Mouse (Mus musculus) limb, embryonic 14.5 days (tissue): ENCODE results near the gene Lgi1. TPM values are rescaled to one million over a fixed set of nuclear protein-coding genes. Genes with fewer than 3 reads are reported as not detected.

Experiments used
- ATAC-seq: fragments of 200-750 bp; cut with Nextera tagmentation; 2 replicates; pipeline ENCODE4 v1.8.0; 2017; ENCODE audit warnings: low read depth, moderate number of reproducible peaks, moderate TSS enrichment; ENCODE audit not compliant: low FRiP score
- DNase-seq: peaks from one replicate; pipeline ENCODE4 v3.0.0-alpha.2; 2015; ENCODE audit warnings: low spot score
- H3K27ac ChIP-seq: fragments of 300-500 bp; sonication (generic); replicated peaks from 2 replicates; pipeline ENCODE4 v1.5.1; 2014; ENCODE audit warnings: low read depth, mild to moderate bottlenecking, low read length, moderate library complexity, mixed read lengths
- H3K27me3 ChIP-seq: fragments of 300-500 bp; sonication (generic); 2 replicates; pipeline ENCODE4 v1.6.1; 2014; ENCODE audit warnings: low read length, mixed read lengths; ENCODE audit not compliant: control insufficient read depth, insufficient read depth
- H3K36me3 ChIP-seq: fragments of 300-500 bp; sonication (generic); 2 replicates; pipeline ENCODE4 v1.6.1; 2014; ENCODE audit warnings: mild to moderate bottlenecking, low read length, moderate library complexity, mixed read lengths; ENCODE audit not compliant: control insufficient read depth, insufficient read depth
- H3K4me1 ChIP-seq: fragments of 300-500 bp; sonication (generic); 2 replicates; pipeline ENCODE4 v1.6.1; 2014; ENCODE audit warnings: antibody characterized with exemption, low read length, mixed read lengths; ENCODE audit not compliant: control insufficient read depth, insufficient read depth
- H3K4me2 ChIP-seq: fragments of 300-500 bp; sonication (generic); replicated peaks from 2 replicates; pipeline ENCODE4 v1.6.1; 2014; ENCODE audit warnings: low read depth, mild to moderate bottlenecking, low read length, moderate library complexity; ENCODE audit not compliant: severe bottlenecking
- H3K4me3 ChIP-seq: fragments of 300-500 bp; sonication (generic); replicated peaks from 2 replicates; pipeline ENCODE4 v1.5.1; 2014; ENCODE audit warnings: low read length
- H3K9ac ChIP-seq: fragments of 300-500 bp; sonication (generic); 2 replicates; pipeline ENCODE4 v1.6.1; 2014; ENCODE audit warnings: mild to moderate bottlenecking, low read depth, low read length, moderate library complexity; ENCODE audit not compliant: severe bottlenecking
- H3K9me3 ChIP-seq: fragments of 300-500 bp; sonication (generic); 2 replicates; pipeline ENCODE4 v1.6.1; 2016; ENCODE audit warnings: low read length; ENCODE audit not compliant: control insufficient read depth
- POLR2A ChIP-seq: fragments of 200-500 bp; IDR thresholded peaks from 2 replicates; pipeline ENCODE4 v1.8.0; 2012; ENCODE audit warnings: inconsistent platforms, mild to moderate bottlenecking, moderate library complexity, borderline replicate concordance; ENCODE audit not compliant: insufficient read depth, insufficient read length; ENCODE audit errors: extremely low read depth
- WGBS: fragments of 180-500 bp; shearing (Covaris S2); extraction: QIAGEN DNeasy Blood & Tissue Kit; methylation state at CpG from one replicate; pipeline ENCODE4 v1.1.7; 2014; 5-methylcytosine and 5-hydroxymethylcytosine counted together
- polyA plus RNA-seq, 2 experiments: library from polyadenylated mRNA; depleted of rRNA in 1 of 2; stranded (reverse) in 1 of 2; unstranded in 1 of 2; fragments of >200 nt; fragmentation: Nextera tagmentation in 1 of 2; extraction: Ambion mirVana in 1 of 2; gene quantifications; 2 replicates each; pipeline versions ENCODE4 v1.2.1 to v1.2.3; 2012 to 2014

The Lgi1 gene
- polyA plus RNA-seq, 2 experiments = 2.3 to 3.3 TPM

DNA sequence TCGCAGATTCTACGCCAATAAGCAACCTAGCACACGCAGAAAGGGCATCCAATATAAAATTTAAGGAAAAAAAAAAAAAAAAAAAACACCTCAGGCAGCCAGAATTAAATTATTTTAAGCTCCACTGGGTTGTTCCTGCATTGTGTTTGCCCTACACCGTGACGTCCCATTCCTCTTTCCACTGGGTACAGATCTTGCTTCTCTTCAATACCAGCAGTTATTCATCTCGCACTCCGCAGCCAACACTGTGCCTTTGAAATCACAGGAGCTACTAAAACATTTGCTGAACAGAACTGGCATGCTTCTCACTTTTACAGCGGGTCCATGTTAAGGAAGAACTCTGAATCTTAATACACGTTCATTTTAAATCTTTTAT lies 39.7 kb upstream of the Lgi1 start:
- Histone ChIP-seq H3K27me3 (no peaks in the 10 kb centered on the region), H3K9me3 (no peaks in the 10 kb centered on the region), H3K27ac (peak overlapping the region; percentile 79), H3K4me3 (peak overlapping the region; percentile 68), H3K4me1 (peaks cover 7% of the 10 kb centered on the region; the same call in 1 of the 2 replicates), H3K4me2 (peak overlapping the region; percentile 77), H3K36me3 (no peaks in the 10 kb centered on the region), H3K9ac (peak overlapping the region; percentile 70)
- DNase-seq (no peak), ATAC-seq (no peak)
- TF ChIP-seq POLR2A = no peak
- 16% methylated on average over 9 of the region's 9 CpGs for WGBS

DNA sequence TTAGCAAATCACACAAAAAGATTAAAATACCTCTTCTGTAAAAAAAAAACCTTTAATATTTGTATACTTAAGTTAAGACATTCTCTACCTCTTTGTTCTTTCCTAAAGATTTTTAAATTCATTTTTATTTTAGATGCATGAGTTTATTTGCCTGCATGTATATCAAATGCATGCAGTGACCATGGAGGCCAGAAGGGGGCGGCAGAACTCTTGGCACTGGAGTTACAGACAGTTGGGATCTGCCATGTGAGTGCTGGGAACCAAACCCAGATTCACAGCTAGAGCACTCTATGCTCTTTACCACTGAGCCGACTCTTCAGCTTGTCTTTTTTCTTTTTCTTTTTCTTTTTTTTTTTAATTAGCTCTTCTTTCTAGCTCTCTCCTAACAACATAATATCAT lies 35.6 kb upstream of the Lgi1 start:
- ATAC-seq = no peak

DNA sequence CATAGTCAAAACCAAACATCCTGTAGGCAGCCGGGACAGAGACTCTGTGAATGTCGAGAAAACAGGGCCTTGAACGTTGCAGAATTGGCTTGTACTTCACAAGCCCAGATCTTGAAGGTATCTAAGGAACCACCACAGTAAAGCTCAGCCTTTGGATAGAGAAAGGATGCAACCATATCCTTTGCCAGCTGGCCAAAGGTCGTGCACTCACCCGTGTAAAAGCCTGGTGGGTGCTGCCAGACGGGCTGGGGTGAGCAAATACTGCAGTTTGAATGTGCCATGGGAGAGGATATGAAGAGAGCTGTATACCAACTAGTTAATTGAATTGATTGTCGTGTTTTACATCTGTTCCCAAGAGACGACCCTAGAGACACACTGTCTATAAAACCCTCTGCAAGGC lies 32.2 kb upstream of the Lgi1 start:
- Histone ChIP-seq H3K27ac (no peak overlapping the region), H3K4me1 (no peaks in the 10 kb centered on the region), H3K9ac (no peak overlapping the region), H3K9me3 (no peaks in the 10 kb centered on the region), H3K36me3 (no peaks in the 10 kb centered on the region), H3K4me2 (no peak overlapping the region), H3K4me3 (no peak overlapping the region), H3K27me3 (no peaks in the 10 kb centered on the region)
- 26% methylated on average over 8 of the region's 8 CpGs for WGBS
- DNase-seq (no peak), ATAC-seq (no peak)
- no peak for TF ChIP-seq POLR2A

More for the DNA sequence above, 35.6 kb upstream of the Lgi1 start:
- H3K36me3 ChIP-seq = no peaks in the 10 kb centered on the region
- no peak for DNase-seq
- H3K9me3 ChIP-seq = no peaks in the 10 kb centered on the region
- no peak for TF ChIP-seq POLR2A
- no peaks in the 10 kb centered on the region for H3K27me3 ChIP-seq
- no peak overlapping the region for H3K9ac ChIP-seq
- no peak overlapping the region for H3K4me2 ChIP-seq
- H3K4me1 ChIP-seq = no peaks in the 10 kb centered on the region
- H3K4me3 ChIP-seq = no peak overlapping the region
- WGBS = 53% methylated on average over 2 of the region's 2 CpGs
- H3K27ac ChIP-seq = no peak overlapping the region

DNA sequence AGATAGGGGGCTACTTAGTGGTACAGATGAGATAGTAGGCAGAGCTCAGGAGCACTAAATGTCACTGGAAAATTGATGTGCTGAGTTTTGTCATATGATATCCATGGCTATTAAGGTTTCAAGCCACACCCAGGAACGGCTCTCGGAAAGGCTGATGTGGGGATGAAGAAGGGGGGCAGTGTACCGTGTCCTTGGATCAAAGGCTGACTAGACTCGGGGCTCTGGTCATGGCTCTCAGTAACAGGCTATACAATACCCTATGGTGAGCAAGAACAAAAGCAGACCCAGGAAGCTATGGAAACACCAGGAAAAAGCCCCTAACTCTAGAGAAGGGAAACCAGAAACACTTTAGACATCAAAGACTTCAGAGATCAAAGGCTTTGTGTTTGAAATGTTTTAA lies 31.8 kb upstream of the Lgi1 start:
- DNase-seq (no peak), ATAC-seq (no peak)
- Histone ChIP-seq H3K36me3 (no peaks in the 10 kb centered on the region), H3K9ac (no peak overlapping the region), H3K9me3 (no peaks in the 10 kb centered on the region), H3K4me2 (no peak overlapping the region), H3K4me1 (no peaks in the 10 kb centered on the region), H3K27ac (no peak overlapping the region), H3K4me3 (no peak overlapping the region), H3K27me3 (no peaks in the 10 kb centered on the region)
- no peak for TF ChIP-seq POLR2A
- 1% methylated on average over 4 of the region's 4 CpGs for WGBS

DNA sequence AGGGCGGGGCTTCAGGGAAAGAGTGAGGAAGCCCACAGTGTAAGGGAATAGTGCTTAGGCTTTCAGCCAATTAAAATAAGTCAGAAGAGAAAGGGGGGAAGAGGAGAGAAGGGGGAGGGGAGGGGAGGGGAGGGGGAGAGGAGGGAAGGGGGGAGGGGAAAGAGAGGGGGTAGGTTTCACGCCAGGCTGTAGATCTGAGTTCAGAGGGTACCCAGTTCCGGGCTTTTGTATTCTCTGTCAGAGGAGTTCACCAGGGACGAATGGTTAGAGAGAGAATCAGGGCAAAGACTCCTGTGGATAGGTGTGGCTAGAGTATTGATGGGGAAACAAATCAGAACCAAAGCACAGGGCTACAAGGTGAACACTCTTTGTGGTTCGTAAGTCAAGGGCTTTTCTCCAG lies 27.8 kb upstream of the Lgi1 start:
- TF ChIP-seq POLR2A = no peak
- no peak for DNase-seq
- Histone ChIP-seq H3K4me1 (no peaks in the 10 kb centered on the region), H3K36me3 (no peaks in the 10 kb centered on the region), H3K4me3 (no peak overlapping the region), H3K9ac (no peak overlapping the region), H3K27me3 (no peaks in the 10 kb centered on the region), H3K4me2 (no peak overlapping the region), H3K27ac (no peak overlapping the region), H3K9me3 (no peaks in the 10 kb centered on the region)
- 62% methylated on average over 5 of the region's 5 CpGs for WGBS
- ATAC-seq = no peak

DNA sequence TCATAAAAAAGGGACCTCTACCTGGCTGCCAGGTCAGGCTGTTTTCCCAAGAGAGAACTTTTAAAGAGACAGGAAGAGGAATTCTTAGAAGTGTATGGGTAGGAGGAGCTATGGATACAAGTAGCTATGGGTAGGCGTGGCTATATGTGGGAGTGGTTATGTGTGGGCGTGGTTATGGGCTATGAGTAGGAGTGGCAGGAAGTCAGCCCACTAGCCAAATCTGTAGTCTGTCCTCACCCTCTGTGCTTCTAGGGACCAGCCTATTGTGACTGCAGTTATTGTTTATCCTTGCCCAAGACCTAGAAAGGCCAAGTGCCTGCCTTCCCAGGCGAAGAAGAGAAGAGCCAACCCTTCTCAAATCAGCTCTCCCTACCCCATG lies 26.5 kb upstream of the Lgi1 start:
- no peaks in the 10 kb centered on the region for H3K4me1 ChIP-seq
- ATAC-seq (peak; percentile 50; the same call in 1 of the 2 replicates), DNase-seq (peak; percentile 7)
- no peak overlapping the region for H3K4me2 ChIP-seq
- no peaks in the 10 kb centered on the region for H3K9me3 ChIP-seq
- H3K36me3 ChIP-seq = no peaks in the 10 kb centered on the region
- no peaks in the 10 kb centered on the region for H3K27me3 ChIP-seq
- H3K27ac ChIP-seq = no peak overlapping the region
- no peak for TF ChIP-seq POLR2A
- no peak overlapping the region for H3K4me3 ChIP-seq
- WGBS = 37% methylated on average over 3 of the region's 3 CpGs
- H3K9ac ChIP-seq = no peak overlapping the region
